Mouse (Mus musculus) forebrain, embryonic 12.5 days (tissue): ENCODE measurements around the gene Sprr2k. TPM values are rescaled to one million over a fixed set of nuclear protein-coding genes. Genes with fewer than 3 reads are reported as not detected.

ENCODE experiments used
- ATAC-seq: fragments of 200-750 bp; cut with Nextera tagmentation; 2 replicates; pipeline ENCODE4 v1.8.0; 2017; ENCODE audit warnings: moderate TSS enrichment; ENCODE audit not compliant: low FRiP score
- H3K27ac ChIP-seq: fragments of 300-500 bp; sonication (generic); 2 replicates; pipeline ENCODE4 v1.5.1; 2016; ENCODE audit warnings: mild to moderate bottlenecking
- H3K27me3 ChIP-seq: fragments of 300-500 bp; sonication (generic); 2 replicates; pipeline ENCODE4 v1.6.1; 2016; ENCODE audit warnings: mild to moderate bottlenecking
- H3K36me3 ChIP-seq: fragments of 300-500 bp; sonication (generic); replicated peaks from 2 replicates; pipeline ENCODE4 v1.6.1; 2016; ENCODE audit warnings: mild to moderate bottlenecking
- H3K4me1 ChIP-seq: fragments of 300-500 bp; sonication (generic); 2 replicates; pipeline ENCODE4 v1.6.1; 2016
- H3K4me2 ChIP-seq: fragments of 300-500 bp; sonication (generic); 2 replicates; pipeline ENCODE4 v1.6.1; 2016; ENCODE audit warnings: mild to moderate bottlenecking, moderate library complexity
- H3K4me3 ChIP-seq: fragments of 300-500 bp; sonication (generic); replicated peaks from 2 replicates; pipeline ENCODE4 v1.5.1; 2016; ENCODE audit warnings: mild to moderate bottlenecking
- H3K9ac ChIP-seq: fragments of 300-500 bp; sonication (generic); 2 replicates; pipeline ENCODE4 v1.6.1; 2016; ENCODE audit warnings: mild to moderate bottlenecking
- H3K9me3 ChIP-seq: fragments of 300-500 bp; sonication (generic); 2 replicates; pipeline ENCODE4 v1.6.1; 2016
- WGBS: fragments of 180-500 bp; shearing (Covaris S2); methylation state at CpG from one replicate; pipeline ENCODE4 v1.1.7; 2016; 5-methylcytosine and 5-hydroxymethylcytosine counted together
- polyA plus RNA-seq: library from polyadenylated mRNA; unstranded; fragments of >200 nt; fragmentation: Nextera tagmentation; extraction: Ambion mirVana; gene quantifications from 2 replicates; pipeline ENCODE4 v1.2.1, GENCODE M21; 2016

Gene Sprr2k
- not detected in 2 replicates for polyA plus RNA-seq

GRCm38 (mm10) chr3:92432282-92432681 lies at the start of gene Sprr2k:
TSS of gene Sprr2k (plus strand) at chr3:92432582.
- H3K4me1 ChIP-seq = no peaks in the 10 kb centered on the region
- WGBS = 98% methylated on average over 2 of the region's 2 CpGs
- no peak within 1 kb of the TSS for H3K4me2 ChIP-seq
- H3K9me3 ChIP-seq = no peaks in the 10 kb centered on the region
- no peak within 1 kb of the TSS for H3K27ac ChIP-seq
- no peak within 1 kb of the TSS for H3K9ac ChIP-seq
- H3K27me3 ChIP-seq = no peaks in the 10 kb centered on the region
- ATAC-seq = no peak
- no peaks in the 10 kb centered on the region for H3K36me3 ChIP-seq
- H3K4me3 ChIP-seq = no peak within 1 kb of the TSS

GRCm38 (mm10) chr3:92385385-92385784 lies 47.0 kb upstream of the Sprr2k start, which contains the start of gene Sprr2h:
TSS of gene Sprr2h (plus strand) at chr3:92385685.
- Histone ChIP-seq H3K27me3 (no peaks in the 10 kb centered on the region), H3K36me3 (no peaks in the 10 kb centered on the region), H3K4me3 (no peak within 1 kb of the TSS), H3K4me2 (no peak within 1 kb of the TSS), H3K27ac (no peak within 1 kb of the TSS), H3K9me3 (no peaks in the 10 kb centered on the region), H3K9ac (no peak within 1 kb of the TSS), H3K4me1 (no peaks in the 10 kb centered on the region)
- 79% methylated on average over 1 of the region's 1 CpGs for WGBS
- ATAC-seq = no peak

GRCm38 (mm10) chr3:92394301-92394700 lies 38.1 kb upstream of the Sprr2k start:
- WGBS = 65% methylated on average over 1 of the region's 1 CpGs
- Histone ChIP-seq H3K4me3 (no peak overlapping the region), H3K36me3 (no peaks in the 10 kb centered on the region), H3K4me1 (no peaks in the 10 kb centered on the region), H3K27me3 (no peaks in the 10 kb centered on the region), H3K4me2 (no peak overlapping the region), H3K27ac (no peak overlapping the region), H3K9me3 (no peaks in the 10 kb centered on the region), H3K9ac (no peak overlapping the region)
- no peak for ATAC-seq

GRCm38 (mm10) chr3:92407691-92408090 lies 24.7 kb upstream of the Sprr2k start, which contains the start of gene Sprr2i:
TSS of gene Sprr2i (plus strand) at chr3:92407991.
- H3K36me3 ChIP-seq = no peaks in the 10 kb centered on the region
- H3K9me3 ChIP-seq = no peaks in the 10 kb centered on the region
- no peaks in the 10 kb centered on the region for H3K27me3 ChIP-seq
- H3K4me2 ChIP-seq = no peak within 1 kb of the TSS
- ATAC-seq = no peak
- H3K27ac ChIP-seq = no peak within 1 kb of the TSS
- H3K9ac ChIP-seq = no peak within 1 kb of the TSS
- 88% methylated on average over 2 of the region's 2 CpGs for WGBS
- H3K4me3 ChIP-seq = no peak within 1 kb of the TSS
- H3K4me1 ChIP-seq = no peaks in the 10 kb centered on the region

- Histone ChIP-seq H3K4me3 (no peak within 1 kb of the TSS), H3K4me1 (no peaks in the 10 kb centered on the region), H3K9me3 (no peaks in the 10 kb centered on the region), H3K27me3 (no peaks in the 10 kb centered on the region), H3K36me3 (no peaks in the 10 kb centered on the region), H3K9ac (no peak within 1 kb of the TSS), H3K27ac (no peak within 1 kb of the TSS), H3K4me2 (no peak within 1 kb of the TSS)
- ATAC-seq = no peak
- 87% methylated on average over 2 of the region's 2 CpGs for WGBS
Measured at GRCm38 (mm10) chr3:92417782-92418181, 14.6 kb upstream of the Sprr2k start, which contains the start of gene Sprr2j-ps. TSS of gene Sprr2j-ps (plus strand) at chr3:92418082.

- Histone ChIP-seq H3K27ac (no peak within 1 kb of the TSS), H3K9ac (no peak within 1 kb of the TSS), H3K27me3 (no peaks in the 10 kb centered on the region), H3K4me2 (no peak within 1 kb of the TSS), H3K9me3 (no peaks in the 10 kb centered on the region), H3K36me3 (no peaks in the 10 kb centered on the region), H3K4me1 (no peaks in the 10 kb centered on the region), H3K4me3 (no peak within 1 kb of the TSS)
- WGBS = 87% methylated on average over 6 of the region's 6 CpGs
- no peak for ATAC-seq
Measured at GRCm38 (mm10) chr3:92429323-92429722, 3.1 kb upstream of the Sprr2k start, which contains the start of gene Gm9774. TSS of gene Gm9774 (minus strand) at chr3:92429423.

- Histone ChIP-seq H3K27me3 (no peaks in the 10 kb centered on the region), H3K4me2 (no peak within 1 kb of the TSS), H3K36me3 (no peaks in the 10 kb centered on the region), H3K9me3 (no peaks in the 10 kb centered on the region), H3K27ac (no peak within 1 kb of the TSS), H3K4me3 (no peak within 1 kb of the TSS), H3K9ac (no peak within 1 kb of the TSS), H3K4me1 (no peaks in the 10 kb centered on the region)
- no peak for ATAC-seq
- 93% methylated on average over 3 of the region's 3 CpGs for WGBS
Measured at GRCm38 (mm10) chr3:92438689-92439088, 6.3 kb downstream of the Sprr2k start, which contains the start of gene Sprr1b. TSS of gene Sprr1b (minus strand) at chr3:92438789.

- H3K4me1 ChIP-seq = no peaks in the 10 kb centered on the region
- no peak for ATAC-seq
- no peaks in the 10 kb centered on the region for H3K36me3 ChIP-seq
- no peaks in the 10 kb centered on the region for H3K9me3 ChIP-seq
- H3K9ac ChIP-seq = no peak overlapping the region
- no peak overlapping the region for H3K27ac ChIP-seq
- no peak overlapping the region for H3K4me2 ChIP-seq
- H3K27me3 ChIP-seq = no peaks in the 10 kb centered on the region
- H3K4me3 ChIP-seq = no peak overlapping the region
- 86% methylated on average over 3 of the region's 3 CpGs for WGBS
Measured at GRCm38 (mm10) chr3:92440177-92440576, 7.8 kb downstream of the Sprr2k start.

- Histone ChIP-seq H3K9ac (no peak overlapping the region), H3K4me2 (no peak overlapping the region), H3K36me3 (no peaks in the 10 kb centered on the region), H3K4me3 (no peak overlapping the region), H3K4me1 (no peaks in the 10 kb centered on the region), H3K9me3 (no peaks in the 10 kb centered on the region), H3K27ac (no peak overlapping the region), H3K27me3 (no peaks in the 10 kb centered on the region)
- ATAC-seq = no peak
- 91% methylated on average over 5 of the region's 5 CpGs for WGBS
Measured at GRCm38 (mm10) chr3:92455151-92455550, 22.8 kb downstream of the Sprr2k start.

GRCm38 (mm10) chr3:92458620-92459019 lies 26.2 kb downstream of the Sprr2k start, which contains the start of gene Sprr3:
TSS of gene Sprr3 (minus strand) at chr3:92458720.
- no peak within 1 kb of the TSS for H3K4me2 ChIP-seq
- no peaks in the 10 kb centered on the region for H3K27me3 ChIP-seq
- no peak for ATAC-seq
- WGBS = 68% methylated on average over 2 of the region's 2 CpGs
- H3K27ac ChIP-seq = no peak within 1 kb of the TSS
- H3K4me3 ChIP-seq = no peak within 1 kb of the TSS
- no peaks in the 10 kb centered on the region for H3K4me1 ChIP-seq
- H3K36me3 ChIP-seq = no peaks in the 10 kb centered on the region
- no peak within 1 kb of the TSS for H3K9ac ChIP-seq
- H3K9me3 ChIP-seq = no peaks in the 10 kb centered on the region

GRCm38 (mm10) chr3:92466576-92466975 lies 34.2 kb downstream of the Sprr2k start:
- WGBS = 88% methylated on average over 1 of the region's 1 CpGs
- no peaks in the 10 kb centered on the region for H3K9me3 ChIP-seq
- H3K27me3 ChIP-seq = no peaks in the 10 kb centered on the region
- no peaks in the 10 kb centered on the region; the same call in 1 of the 2 replicates for H3K4me1 ChIP-seq
- ATAC-seq = no peak
- H3K4me2 ChIP-seq = no peak overlapping the region
- H3K27ac ChIP-seq = no peak overlapping the region
- no peak overlapping the region for H3K9ac ChIP-seq
- H3K4me3 ChIP-seq = no peak overlapping the region
- no peaks in the 10 kb centered on the region for H3K36me3 ChIP-seq

- H3K4me1 ChIP-seq = no peaks in the 10 kb centered on the region; the same call in 1 of the 2 replicates
- no peak overlapping the region for H3K4me3 ChIP-seq
- no peak overlapping the region for H3K4me2 ChIP-seq
- no peak for ATAC-seq
- H3K27ac ChIP-seq = no peak overlapping the region
- H3K36me3 ChIP-seq = no peaks in the 10 kb centered on the region
- no peaks in the 10 kb centered on the region for H3K27me3 ChIP-seq
- no peak overlapping the region for H3K9ac ChIP-seq
- no peaks in the 10 kb centered on the region for H3K9me3 ChIP-seq
Measured at GRCm38 (mm10) chr3:92467424-92467823, 35.0 kb downstream of the Sprr2k start.

GRCm38 (mm10) chr3:92470111-92470510 lies 37.7 kb downstream of the Sprr2k start:
- 86% methylated on average over 2 of the region's 2 CpGs for WGBS
- H3K9ac ChIP-seq = no peak overlapping the region
- ATAC-seq = no peak
- H3K36me3 ChIP-seq = no peaks in the 10 kb centered on the region
- no peak overlapping the region for H3K4me2 ChIP-seq
- no peak overlapping the region for H3K27ac ChIP-seq
- no peak overlapping the region for H3K4me3 ChIP-seq
- no peaks in the 10 kb centered on the region for H3K27me3 ChIP-seq
- no peaks in the 10 kb centered on the region for H3K9me3 ChIP-seq
- H3K4me1 ChIP-seq = no peaks in the 10 kb centered on the region; the same call in 1 of the 2 replicates
